Mouse (Mus musculus) midbrain, embryonic 12.5 days (tissue): ENCODE measurements at regions not wholly inside any gene's neighbourhood (a gene's known extent, or its start where the extent isn't known, plus 50 kb on each side); places are given as distances from the start of the nearest gene placed in this dataset.

ENCODE experiments used
- ATAC-seq: fragments of 200-750 bp; cut with Nextera tagmentation; 2 replicates; pipeline ENCODE4 v1.8.0; 2017; ENCODE audit warnings: low read depth, moderate TSS enrichment, moderate library complexity; ENCODE audit not compliant: low FRiP score
- H3K27ac ChIP-seq: fragments of 300-500 bp; sonication (generic); replicated peaks from 2 replicates; pipeline ENCODE4 v1.5.1; 2016; ENCODE audit warnings: mild to moderate bottlenecking
- H3K27me3 ChIP-seq: fragments of 300-500 bp; sonication (generic); 2 replicates; pipeline ENCODE4 v1.6.1; 2016; ENCODE audit warnings: mild to moderate bottlenecking
- H3K36me3 ChIP-seq: fragments of 300-500 bp; sonication (generic); 2 replicates; pipeline ENCODE4 v1.6.1; 2016
- H3K4me1 ChIP-seq: fragments of 300-500 bp; sonication (generic); 2 replicates; pipeline ENCODE4 v1.6.1; 2016
- H3K4me2 ChIP-seq: fragments of 300-500 bp; sonication (generic); replicated peaks from 2 replicates; pipeline ENCODE4 v1.6.1; 2016; ENCODE audit warnings: mild to moderate bottlenecking, moderate library complexity
- H3K4me3 ChIP-seq: fragments of 300-500 bp; sonication (generic); 2 replicates; pipeline ENCODE4 v1.5.1; 2016; ENCODE audit warnings: mild to moderate bottlenecking
- H3K9ac ChIP-seq: fragments of 300-500 bp; sonication (generic); replicated peaks from 2 replicates; pipeline ENCODE4 v1.6.1; 2016; ENCODE audit warnings: mild to moderate bottlenecking, moderate library complexity
- H3K9me3 ChIP-seq: fragments of 300-500 bp; sonication (generic); 2 replicates; pipeline ENCODE4 v1.6.1; 2016; ENCODE audit warnings: mild to moderate bottlenecking
- WGBS: fragments of 180-500 bp; shearing (Covaris S2); methylation state at CpG from one replicate; pipeline ENCODE4 v1.1.7; 2016; 5-methylcytosine and 5-hydroxymethylcytosine counted together

GRCm38 (mm10) chr14:106824100-106824706 is 718.2 kb downstream of the Trim52 start:
- WGBS, result 74% methylated on average over 1 of the region's 1 CpGs
- no peak for ATAC-seq
- H3K4me1 ChIP-seq, result no peaks in the 10 kb centered on the region

DNA sequence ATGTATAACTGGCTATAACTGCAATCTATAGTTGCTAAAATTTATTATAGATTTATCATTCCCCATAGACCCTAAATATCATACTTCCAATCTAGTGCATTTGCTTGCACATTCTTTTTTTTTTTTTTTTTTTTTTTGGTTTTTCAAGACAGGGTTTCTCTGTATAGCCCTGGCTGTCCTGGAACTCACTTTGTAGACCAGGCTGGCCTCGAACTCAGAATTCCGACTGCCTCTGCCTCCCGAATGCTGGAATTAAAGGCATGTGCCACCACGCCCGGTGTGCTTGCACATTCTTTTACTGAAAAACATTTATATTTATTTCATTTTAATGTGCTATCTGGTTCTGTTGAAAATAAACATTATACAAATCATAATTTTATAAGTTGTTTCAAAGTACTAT is 729.7 kb downstream of the Trim52 start:
- no peaks in the 10 kb centered on the region for H3K27me3 ChIP-seq
- H3K27ac ChIP-seq, result no peak overlapping the region
- no peaks in the 10 kb centered on the region for H3K9me3 ChIP-seq
- H3K4me2 ChIP-seq, result no peak overlapping the region
- H3K4me3 ChIP-seq, result no peak overlapping the region
- ATAC-seq, result peak; percentile 48
- H3K9ac ChIP-seq, result no peak overlapping the region
- 74% methylated on average over 5 of the region's 5 CpGs for WGBS
- H3K4me1 ChIP-seq, result 0 out of 2 replicates have a peak, but pooled peaks cover 3% of the 10 kb centered on the region
- no peaks in the 10 kb centered on the region for H3K36me3 ChIP-seq

More at GRCm38 (mm10) chr14:106824100-106824706, 718.2 kb downstream of the Trim52 start:
- Histone ChIP-seq H3K27me3 (no peaks in the 10 kb centered on the region), H3K36me3 (no peaks in the 10 kb centered on the region), H3K4me2 (no peak overlapping the region), H3K27ac (no peak overlapping the region), H3K4me3 (no peak overlapping the region), H3K9ac (no peak overlapping the region), H3K9me3 (no peaks in the 10 kb centered on the region)

DNA sequence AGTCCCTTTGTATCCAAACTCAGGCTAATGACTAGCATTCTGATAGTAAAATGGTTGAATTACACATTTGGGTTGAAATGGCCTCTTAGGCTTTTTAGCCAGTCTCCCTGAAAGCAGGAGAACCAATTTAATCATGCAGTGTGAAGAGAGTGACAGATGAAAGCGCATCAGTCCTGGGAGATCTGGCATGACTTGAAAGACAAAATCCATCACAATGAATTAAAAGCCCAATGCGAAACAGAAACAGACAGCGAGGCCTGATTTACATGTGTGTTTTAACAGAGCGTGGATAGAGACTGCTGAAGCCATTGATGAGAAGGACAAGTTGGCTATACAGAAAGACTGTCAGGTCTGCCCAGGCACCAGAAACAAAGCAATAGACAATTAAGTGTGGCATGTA is 730.2 kb downstream of the Trim52 start:
- WGBS, result 20% methylated on average over 4 of the region's 4 CpGs
- 0 out of 2 replicates have a peak overlapping the region, but pooled peaks have one; percentile 15 for H3K27ac ChIP-seq
- no peak overlapping the region for H3K9ac ChIP-seq
- no peaks in the 10 kb centered on the region for H3K27me3 ChIP-seq
- H3K36me3 ChIP-seq, result no peaks in the 10 kb centered on the region
- H3K4me2 ChIP-seq, result no peak overlapping the region
- H3K4me3 ChIP-seq, result no peak overlapping the region
- H3K9me3 ChIP-seq, result no peaks in the 10 kb centered on the region
- H3K4me1 ChIP-seq, result 0 out of 2 replicates have a peak, but pooled peaks cover 3% of the 10 kb centered on the region
- ATAC-seq, result peak; percentile 90
